Mouse (Mus musculus) liver, embryonic 13.5 days (tissue): ENCODE results near the gene Ywhag. TPM values are rescaled to one million over a fixed set of nuclear protein-coding genes. Genes with fewer than 3 reads are reported as not detected.

Source experiments
- ATAC-seq: fragments of 200-750 bp; cut with Nextera tagmentation; 2 replicates; pipeline ENCODE4 v1.8.0; 2017; ENCODE audit warnings: low read depth, mild to moderate bottlenecking, moderate number of reproducible peaks, moderate library complexity
- DNase-seq: peaks from one replicate; pipeline ENCODE4 v3.0.0; 2022
- H3K27ac ChIP-seq: fragments of 300-500 bp; sonication (generic); 2 replicates; pipeline ENCODE4 v1.5.1; 2015; ENCODE audit warnings: moderate library complexity, mild to moderate bottlenecking, inconsistent platforms
- H3K27me3 ChIP-seq: fragments of 300-500 bp; sonication (generic); 2 replicates; pipeline ENCODE4 v1.6.1; 2015; ENCODE audit warnings: mild to moderate bottlenecking, inconsistent platforms
- H3K36me3 ChIP-seq: fragments of 300-500 bp; sonication (generic); 2 replicates; pipeline ENCODE4 v1.6.1; 2015; ENCODE audit warnings: mild to moderate bottlenecking, inconsistent platforms
- H3K4me1 ChIP-seq: fragments of 300-500 bp; sonication (generic); replicated peaks from 2 replicates; pipeline ENCODE4 v1.6.1; 2015; ENCODE audit warnings: inconsistent platforms
- H3K4me2 ChIP-seq: fragments of 300-500 bp; sonication (generic); 2 replicates; pipeline ENCODE4 v1.6.1; 2015; ENCODE audit warnings: inconsistent platforms, mild to moderate bottlenecking, moderate library complexity
- H3K4me3 ChIP-seq: fragments of 300-500 bp; sonication (generic); replicated peaks from 2 replicates; pipeline ENCODE4 v1.5.1; 2015; ENCODE audit warnings: mild to moderate bottlenecking, inconsistent platforms
- H3K9ac ChIP-seq: fragments of 300-500 bp; sonication (generic); 2 replicates; pipeline ENCODE4 v1.6.1; 2015; ENCODE audit warnings: mild to moderate bottlenecking, inconsistent platforms
- H3K9me3 ChIP-seq: fragments of 300-500 bp; sonication (generic); replicated peaks from 2 replicates; pipeline ENCODE4 v1.6.1; 2016; ENCODE audit warnings: inconsistent platforms
- WGBS: fragments of 180-500 bp; shearing (Covaris S2); methylation state at CpG from one replicate; pipeline ENCODE4 v1.1.7; 2015; ENCODE audit not compliant: insufficient replicate concordance; 5-methylcytosine and 5-hydroxymethylcytosine counted together
- polyA plus RNA-seq: library from polyadenylated mRNA; unstranded; fragments of >200 nt; fragmentation: Nextera tagmentation; extraction: Ambion mirVana; gene quantifications from 2 replicates; pipeline ENCODE4 v1.2.1, GENCODE M21; 2015

Gene Ywhag
- polyA plus RNA-seq, 1 experiment from 2014 or later = 80.8 TPM

DNA sequence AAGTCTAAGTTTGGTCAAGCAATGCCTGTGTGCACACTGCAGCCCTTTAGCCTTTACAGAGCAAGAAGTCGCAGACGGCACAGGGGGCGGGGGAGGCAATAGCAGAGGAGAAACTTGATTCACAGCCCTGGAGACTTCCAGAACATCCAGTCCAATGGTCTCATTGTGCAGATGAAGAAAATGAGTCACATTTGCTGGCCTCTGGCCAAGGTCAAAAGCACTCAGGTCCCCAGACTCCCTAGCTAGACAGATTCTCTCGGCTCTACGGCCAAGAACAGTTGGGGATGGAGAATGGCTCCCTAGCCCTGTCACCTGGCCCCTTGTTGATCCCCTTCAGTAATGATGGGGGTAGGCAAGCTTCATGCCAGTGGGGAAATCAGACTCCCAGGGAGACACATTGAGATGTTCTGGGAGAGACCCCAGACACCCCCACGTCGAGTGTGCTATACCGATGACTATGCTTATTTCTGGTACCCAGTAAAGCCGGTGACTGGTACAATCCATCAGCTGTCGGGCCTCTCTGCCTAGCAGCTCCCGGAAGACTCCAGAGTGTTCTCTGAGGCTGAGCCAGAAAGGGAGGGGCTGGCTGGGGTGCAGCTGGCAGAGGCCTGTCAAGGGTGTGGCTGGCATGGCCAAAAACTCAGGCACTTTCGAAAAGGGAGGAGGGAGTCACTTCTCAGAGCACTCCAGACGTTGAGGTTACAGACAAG, 54.8 kb downstream of the Ywhag start:
- no peak overlapping the region for H3K4me2 ChIP-seq
- H3K9me3 ChIP-seq = no peaks in the 10 kb centered on the region
- no peak overlapping the region for H3K4me3 ChIP-seq
- ATAC-seq (no peak), DNase-seq (no peak)
- H3K9ac ChIP-seq = no peak overlapping the region
- no peaks in the 10 kb centered on the region for H3K36me3 ChIP-seq
- no peak overlapping the region for H3K27ac ChIP-seq
- WGBS = 50% methylated on average over 13 of the region's 13 CpGs
- peaks cover 7% of the 10 kb centered on the region; the same call in 1 of the 2 replicates for H3K27me3 ChIP-seq
- peaks cover 16% of the 10 kb centered on the region for H3K4me1 ChIP-seq

DNA sequence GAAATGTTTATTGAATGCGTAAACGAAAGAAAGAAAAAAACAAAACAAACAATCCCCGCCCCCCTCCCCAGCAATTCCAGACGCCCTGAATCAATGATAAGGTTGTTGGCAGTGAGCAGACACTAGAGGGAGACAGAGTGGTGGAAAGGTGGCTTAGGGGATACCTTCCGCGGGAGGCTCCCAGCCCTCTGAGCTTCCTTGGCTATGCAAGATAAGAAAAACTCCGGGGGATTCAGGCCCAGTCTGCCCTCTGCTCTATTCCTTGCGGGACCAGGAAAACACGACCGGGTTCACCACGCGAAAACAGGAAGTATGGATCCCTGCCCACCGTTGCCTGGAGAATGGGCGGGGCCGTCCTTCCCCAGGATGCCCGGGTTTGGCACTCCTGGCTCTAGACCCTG, 56.6 kb downstream of the Ywhag start:
- no peak for ATAC-seq
- Histone ChIP-seq H3K36me3 (no peaks in the 10 kb centered on the region), H3K4me3 (peak overlapping the region; percentile 37), H3K4me1 (peaks cover 16% of the 10 kb centered on the region), H3K27me3 (peaks cover 18% of the 10 kb centered on the region), H3K9me3 (no peaks in the 10 kb centered on the region), H3K9ac (peak overlapping the region; percentile 4; the same call in 1 of the 2 replicates), H3K4me2 (peak overlapping the region; percentile 56), H3K27ac (no peak overlapping the region)
- WGBS = 3% methylated on average over 16 of the region's 16 CpGs
- no peak for DNase-seq

DNA sequence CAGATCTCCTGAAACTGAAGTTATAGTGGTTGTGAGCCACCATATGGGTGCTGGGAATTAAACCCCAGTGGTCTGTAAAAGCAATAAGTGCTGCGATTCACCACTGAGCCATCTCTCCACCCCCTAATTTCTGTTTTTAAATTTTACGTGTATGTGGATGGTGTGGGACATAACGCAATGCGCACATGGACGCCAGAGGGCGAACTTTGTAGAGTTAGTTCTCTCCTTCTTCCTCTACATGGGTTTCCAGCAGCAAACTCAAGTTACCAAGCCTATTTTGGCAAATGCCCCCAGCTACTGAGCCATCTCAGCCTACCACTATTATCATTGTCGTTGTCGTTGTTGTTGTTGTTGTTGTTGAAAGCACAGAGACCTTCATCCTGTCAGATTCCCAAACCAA, 57.2 kb downstream of the Ywhag start:
- H3K27me3 ChIP-seq = peaks cover 25% of the 10 kb centered on the region
- H3K9me3 ChIP-seq = no peaks in the 10 kb centered on the region
- ATAC-seq (no peak), DNase-seq (no peak)
- H3K4me2 ChIP-seq = peak overlapping the region; percentile 56
- no peak overlapping the region for H3K27ac ChIP-seq
- 13% methylated on average over 8 of the region's 8 CpGs for WGBS
- H3K4me3 ChIP-seq = no peak overlapping the region
- no peaks in the 10 kb centered on the region for H3K36me3 ChIP-seq
- no peak overlapping the region for H3K9ac ChIP-seq
- peaks cover 16% of the 10 kb centered on the region for H3K4me1 ChIP-seq

- Histone ChIP-seq H3K4me1 (peaks cover 9% of the 10 kb centered on the region), H3K4me2 (no peak overlapping the region), H3K27ac (no peak overlapping the region), H3K9ac (no peak overlapping the region), H3K9me3 (no peaks in the 10 kb centered on the region), H3K36me3 (no peaks in the 10 kb centered on the region), H3K27me3 (peaks cover 59% of the 10 kb centered on the region), H3K4me3 (no peak overlapping the region)
- DNase-seq (no peak), ATAC-seq (no peak)
- WGBS = 37% methylated on average over 9 of the region's 9 CpGs
These were observed 60.7 kb downstream of the Ywhag start for GRCm38 (mm10) chr5:135873753-135874152.

DNA sequence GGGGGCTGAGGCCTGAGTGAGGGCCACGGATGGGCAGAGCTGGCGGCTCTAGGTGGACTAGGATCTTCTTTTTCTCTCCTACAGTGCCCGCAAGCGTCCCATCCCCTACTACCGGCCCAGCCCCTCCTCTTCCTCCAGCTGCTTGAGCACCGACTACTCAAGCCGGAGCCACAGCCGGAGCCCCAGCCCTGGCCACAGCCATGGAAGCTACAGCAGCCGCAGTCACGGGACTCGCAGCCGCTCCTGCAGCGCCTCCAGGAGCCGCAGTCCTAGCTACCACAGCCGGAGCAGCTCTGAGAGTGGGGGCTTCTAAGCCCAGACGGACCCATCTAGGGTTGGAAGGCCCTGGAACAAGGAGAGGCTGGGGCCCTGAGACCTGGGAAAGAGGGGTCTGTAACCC, 61.4 kb downstream of the Ywhag start:
- Histone ChIP-seq H3K4me2 (no peak overlapping the region), H3K36me3 (no peaks in the 10 kb centered on the region), H3K27ac (no peak overlapping the region), H3K4me1 (peaks cover 11% of the 10 kb centered on the region), H3K9ac (no peak overlapping the region), H3K9me3 (no peaks in the 10 kb centered on the region), H3K4me3 (no peak overlapping the region), H3K27me3 (peaks cover 66% of the 10 kb centered on the region)
- ATAC-seq (no peak), DNase-seq (no peak)
- 24% methylated on average over 16 of the region's 16 CpGs for WGBS

GRCm38 (mm10) chr5:135870505-135870904, 63.9 kb downstream of the Ywhag start:
- peaks cover 7% of the 10 kb centered on the region; the same call in 1 of the 2 replicates for H3K4me1 ChIP-seq
- DNase-seq (no peak), ATAC-seq (no peak)
- H3K9me3 ChIP-seq = no peaks in the 10 kb centered on the region
- H3K9ac ChIP-seq = no peak overlapping the region
- peaks cover 90% of the 10 kb centered on the region for H3K27me3 ChIP-seq
- H3K4me2 ChIP-seq = no peak overlapping the region
- H3K27ac ChIP-seq = no peak overlapping the region
- no peaks in the 10 kb centered on the region for H3K36me3 ChIP-seq
- no peak overlapping the region for H3K4me3 ChIP-seq
- 70% methylated on average over 5 of the region's 5 CpGs for WGBS

DNA sequence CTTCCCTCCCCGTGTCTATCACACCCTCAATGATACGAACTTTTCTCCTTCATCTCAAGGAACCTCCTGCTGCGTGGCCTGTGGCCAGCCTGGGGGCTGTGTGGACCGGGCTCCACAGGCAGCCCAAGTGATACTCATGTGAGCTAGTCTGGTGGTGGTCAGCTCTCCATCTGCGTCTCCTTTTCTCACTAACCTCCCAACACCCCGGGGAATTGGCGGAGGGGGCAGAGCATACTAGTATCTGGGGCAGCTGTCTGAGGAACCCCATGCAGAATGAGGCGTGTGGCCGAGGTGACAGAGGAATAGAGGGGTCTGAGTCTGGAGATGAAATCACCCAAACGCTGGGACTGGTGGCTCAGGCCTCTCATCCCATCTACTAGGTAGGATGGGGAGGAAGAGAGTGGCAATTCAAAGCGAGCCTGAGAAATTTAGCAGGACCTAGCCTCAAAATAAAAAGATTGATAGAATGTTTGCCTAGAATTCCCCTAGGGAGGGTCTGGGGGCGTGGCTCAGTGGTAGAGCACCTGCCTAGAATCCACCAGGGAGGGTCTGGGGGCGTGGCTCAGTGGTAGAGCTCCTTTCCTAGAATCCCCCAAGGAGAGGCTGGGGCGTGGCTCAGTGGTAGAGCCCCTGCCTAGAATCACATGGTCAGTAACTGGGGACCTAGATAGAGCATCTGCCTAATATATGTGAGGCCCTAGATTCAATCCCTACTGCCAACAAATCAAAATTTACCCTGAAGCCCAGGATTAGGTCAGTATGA, 64.6 kb downstream of the Ywhag start:
- Histone ChIP-seq H3K27ac (no peak overlapping the region), H3K9me3 (no peaks in the 10 kb centered on the region), H3K27me3 (peaks cover 94% of the 10 kb centered on the region), H3K9ac (no peak overlapping the region), H3K4me2 (no peak overlapping the region), H3K36me3 (no peaks in the 10 kb centered on the region), H3K4me1 (peaks cover 7% of the 10 kb centered on the region; the same call in 1 of the 2 replicates), H3K4me3 (no peak overlapping the region)
- ATAC-seq (no peak), DNase-seq (no peak)
- 43% methylated on average over 14 of the region's 14 CpGs for WGBS

GRCm38 (mm10) chr5:135868653-135869052, 65.8 kb downstream of the Ywhag start:
- Histone ChIP-seq H3K27me3 (peaks cover 99% of the 10 kb centered on the region), H3K4me3 (no peak overlapping the region), H3K9ac (no peak overlapping the region), H3K36me3 (no peaks in the 10 kb centered on the region), H3K4me1 (peaks cover 7% of the 10 kb centered on the region; the same call in 1 of the 2 replicates), H3K9me3 (no peaks in the 10 kb centered on the region), H3K27ac (no peak overlapping the region), H3K4me2 (0 out of 2 replicates have a peak overlapping the region, but pooled peaks have one; percentile 51)
- WGBS = 6% methylated on average over 27 of the region's 27 CpGs
- ATAC-seq (no peak), DNase-seq (no peak)

DNA sequence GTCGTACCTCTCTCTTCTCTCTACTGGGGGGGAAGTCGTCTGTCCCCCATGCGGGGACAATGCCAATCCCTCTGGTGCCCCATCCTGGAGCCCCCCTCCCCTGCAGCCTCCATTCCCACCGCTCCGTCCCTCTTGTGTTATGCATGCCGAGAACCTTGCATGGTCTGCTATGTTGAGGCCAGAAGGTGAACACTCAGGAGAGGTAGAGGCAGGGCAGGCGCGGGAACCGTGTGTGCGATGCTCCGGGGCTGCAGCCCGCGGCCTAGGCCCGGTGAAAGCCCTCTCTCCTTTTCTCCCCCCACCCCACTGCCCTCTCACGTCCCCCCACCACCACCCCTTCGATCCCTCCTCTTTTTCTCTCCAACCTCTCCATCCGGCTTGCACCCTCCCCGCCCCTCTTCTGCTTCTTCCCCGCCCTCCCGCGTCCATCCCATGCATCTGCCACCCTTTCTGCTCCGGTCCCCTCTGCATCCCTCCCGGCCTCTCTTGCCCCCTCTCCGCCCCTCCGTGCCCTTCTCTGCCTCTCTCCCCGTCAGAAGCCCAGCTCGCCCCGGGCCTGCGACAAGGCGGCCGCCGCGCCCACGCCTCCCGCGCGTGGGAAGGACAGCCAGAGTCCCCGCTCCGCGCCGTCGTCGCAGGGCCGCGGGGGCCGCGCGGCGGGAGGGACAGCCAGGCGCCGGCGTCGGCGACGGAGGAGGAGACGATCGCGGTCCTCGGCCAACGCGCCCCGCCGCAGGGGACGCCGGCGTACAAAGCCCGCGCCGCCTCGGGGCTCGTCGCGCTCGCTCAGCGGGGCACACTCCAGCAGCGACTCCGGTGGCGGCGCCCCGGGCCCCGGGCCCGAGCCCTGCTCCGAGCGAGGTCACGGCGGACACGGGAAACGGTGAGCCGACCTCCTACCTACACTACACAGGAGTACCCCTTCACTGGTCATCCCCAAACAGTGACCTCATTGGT, 66.5 kb downstream of the Ywhag start:
- Histone ChIP-seq H3K4me2 (peak overlapping the region; percentile 51), H3K9ac (no peak overlapping the region), H3K9me3 (no peaks in the 10 kb centered on the region), H3K4me3 (peak overlapping the region; percentile 38), H3K36me3 (no peaks in the 10 kb centered on the region), H3K4me1 (peaks cover 7% of the 10 kb centered on the region; the same call in 1 of the 2 replicates), H3K27ac (no peak overlapping the region), H3K27me3 (peaks cover 93% of the 10 kb centered on the region)
- DNase-seq = no peak
- ATAC-seq = no peak
- WGBS = 1% methylated on average over 75 of the region's 89 CpGs

DNA sequence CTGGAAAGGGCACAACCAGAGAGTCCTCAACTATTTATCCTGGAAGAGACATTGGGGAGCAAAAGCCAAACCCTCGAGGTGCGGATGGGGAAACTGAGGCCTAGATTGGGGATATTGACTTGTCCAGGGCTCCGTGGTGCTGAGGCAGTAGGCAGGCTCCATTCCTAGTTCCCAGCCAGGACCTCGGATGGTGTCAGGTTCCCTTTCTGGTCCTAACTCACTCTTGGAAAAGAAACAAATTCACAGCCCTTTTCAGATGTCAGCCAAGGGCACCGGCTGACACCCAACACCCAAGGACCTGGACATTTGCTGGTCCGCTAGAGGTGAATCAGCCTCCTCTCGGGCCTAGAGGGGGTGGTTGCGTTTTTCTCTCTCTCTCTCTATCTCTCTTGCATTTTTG, 67.8 kb downstream of the Ywhag start:
- peaks cover 7% of the 10 kb centered on the region; the same call in 1 of the 2 replicates for H3K4me1 ChIP-seq
- no peaks in the 10 kb centered on the region for H3K36me3 ChIP-seq
- no peak overlapping the region for H3K27ac ChIP-seq
- H3K9me3 ChIP-seq = no peaks in the 10 kb centered on the region
- no peak overlapping the region for H3K4me2 ChIP-seq
- DNase-seq (no peak), ATAC-seq (no peak)
- H3K27me3 ChIP-seq = peaks cover 88% of the 10 kb centered on the region
- H3K9ac ChIP-seq = no peak overlapping the region
- 30% methylated on average over 8 of the region's 8 CpGs for WGBS
- no peak overlapping the region for H3K4me3 ChIP-seq
